Mouse (Mus musculus): Measurements from ENCODE around the gene Rras2.

Gene Rras2

DNA sequence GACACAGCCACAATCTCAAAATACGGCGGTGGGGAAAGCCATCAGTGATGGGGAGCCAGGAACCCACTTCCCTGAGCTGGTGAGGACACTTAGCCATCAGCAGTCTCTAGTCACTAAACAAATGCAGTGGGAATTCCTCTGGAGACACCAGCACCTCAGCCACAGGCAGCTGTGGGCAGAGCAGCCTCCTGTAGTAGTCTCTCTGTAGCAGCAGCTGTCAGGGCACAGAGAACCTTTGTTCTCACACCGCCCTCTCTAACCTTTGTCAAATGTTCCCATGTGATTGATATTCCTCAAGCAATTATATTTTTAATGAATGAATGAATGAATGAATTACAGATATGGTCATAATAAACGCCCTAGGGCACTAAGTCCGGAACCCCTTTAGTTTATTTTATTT is 46.2 kb downstream of the Rras2 start:
- no peak for DNase-seq

DNA sequence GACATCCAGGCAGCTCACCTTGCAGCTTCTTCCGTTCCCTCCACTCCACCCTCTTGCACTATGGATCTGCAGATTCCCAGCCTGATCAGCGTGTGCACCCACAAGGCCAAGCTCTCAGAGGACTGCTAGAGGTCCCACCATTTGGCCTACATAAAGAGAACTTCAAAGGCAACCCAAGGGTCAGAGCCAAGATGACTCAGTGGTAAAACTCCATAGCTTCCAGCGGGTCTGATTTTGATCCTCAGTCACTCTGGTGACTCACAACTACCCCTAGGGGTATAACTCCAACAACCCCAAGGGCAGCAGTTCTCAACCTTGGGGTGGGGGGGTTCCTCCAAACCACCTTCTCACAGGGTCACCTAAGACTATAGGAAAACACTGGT is 47.1 kb downstream of the Rras2 start:
- no peak for DNase-seq

DNA sequence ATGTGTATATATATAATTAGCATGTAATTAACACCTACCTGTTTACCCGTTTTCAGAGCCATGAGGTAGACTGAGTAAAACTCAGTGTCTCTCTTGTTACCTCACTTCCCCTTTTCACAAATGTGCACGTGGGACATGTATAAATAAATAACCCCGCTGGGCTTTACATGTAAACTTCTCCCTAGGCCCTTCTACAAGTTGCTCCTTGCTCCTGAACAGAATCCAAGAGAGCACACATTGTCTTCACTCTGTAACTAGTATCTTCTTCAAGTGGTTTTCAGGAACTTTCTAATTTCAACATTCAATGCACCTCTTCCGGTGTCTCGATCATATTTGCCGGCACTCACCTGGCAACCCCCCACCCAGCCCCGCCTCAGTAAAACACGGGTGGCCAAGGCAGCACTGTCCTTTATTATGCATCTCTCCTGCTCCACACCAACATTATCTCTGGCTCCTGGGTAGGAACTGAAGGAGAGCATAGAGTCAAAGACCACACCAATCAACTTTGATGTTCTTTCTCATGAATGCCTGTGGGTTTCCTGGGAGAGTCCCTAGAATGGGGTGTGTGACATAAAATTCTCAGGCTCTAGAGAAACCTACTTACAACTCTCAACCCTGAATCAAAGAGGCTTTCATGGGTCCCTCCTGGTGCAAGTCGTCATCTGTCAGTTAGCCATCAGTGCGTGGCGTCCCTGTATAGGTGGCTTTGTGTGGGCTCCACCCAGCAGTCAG is 47.7 kb downstream of the Rras2 start:
- DNase-seq, result no peak

GRCm38 (mm10) chr7:114068956-114069533 is 48.5 kb downstream of the Rras2 start:
- DNase-seq, result no peak

- peak; percentile 90 to 91 for DNase-seq
Observed at GRCm38 (mm10) chr7:114066529-114067178, 50.9 kb downstream of the Rras2 start.

DNA sequence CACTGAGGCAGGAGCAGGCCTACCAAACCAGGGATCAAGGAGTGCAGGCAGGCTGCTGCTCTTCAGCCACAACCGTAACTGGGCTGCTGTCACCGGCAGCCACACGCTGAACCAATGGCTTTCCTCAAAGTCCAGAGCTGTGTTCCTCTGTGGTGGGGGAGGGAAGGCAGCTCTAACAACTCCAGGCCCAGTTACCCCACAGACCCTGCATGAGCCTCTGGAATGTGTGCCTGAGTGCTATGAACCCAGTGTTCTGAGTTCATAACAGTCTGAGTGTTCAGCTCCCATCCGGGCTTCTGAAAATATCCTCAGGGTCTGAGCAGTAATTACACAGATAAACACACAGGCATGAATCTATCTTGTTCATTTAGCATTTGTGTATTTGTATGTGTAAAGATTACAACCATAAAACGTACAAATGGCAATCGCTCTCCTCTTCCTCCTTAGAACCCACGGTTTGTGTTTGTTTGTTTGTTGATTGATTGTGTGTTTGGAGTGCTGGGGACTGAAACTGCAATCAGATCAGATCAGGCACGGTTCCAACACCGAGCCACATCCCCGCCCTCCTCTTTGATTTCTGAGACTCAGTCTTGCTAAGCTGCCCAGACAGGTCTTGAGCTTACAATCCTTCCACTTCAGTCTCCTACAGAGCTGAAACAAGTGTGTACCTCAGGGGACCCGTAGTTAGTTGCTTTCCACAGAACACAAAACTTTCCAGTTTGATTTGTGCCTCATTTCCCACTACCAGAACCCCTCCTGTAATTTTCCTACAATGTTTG is 52.0 kb downstream of the Rras2 start:
- DNase-seq, result no peak

DNA sequence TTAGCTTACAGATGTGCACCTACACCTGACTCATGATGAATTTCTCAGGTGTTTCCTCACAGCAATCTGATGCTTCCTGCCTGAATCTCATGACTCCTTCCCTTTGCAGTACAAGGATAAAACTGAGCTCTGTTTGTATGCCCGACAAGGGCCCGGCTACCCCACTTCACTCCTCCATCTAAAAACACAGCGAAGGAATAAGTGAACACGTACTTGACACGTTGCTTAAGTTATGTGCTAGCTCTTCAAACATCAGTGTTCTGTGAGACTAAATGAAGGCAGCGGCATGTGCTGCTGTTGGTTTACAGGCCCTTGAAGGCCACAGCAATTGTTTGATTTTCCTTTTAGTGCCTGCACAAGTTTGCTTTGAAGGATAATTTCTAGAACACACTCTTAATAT is 53.6 kb downstream of the Rras2 start:
- no peak for DNase-seq

GRCm38 (mm10) chr7:114063534-114063933 is 54.0 kb downstream of the Rras2 start:
- DNase-seq, result peak; percentile 47 to 49

DNA sequence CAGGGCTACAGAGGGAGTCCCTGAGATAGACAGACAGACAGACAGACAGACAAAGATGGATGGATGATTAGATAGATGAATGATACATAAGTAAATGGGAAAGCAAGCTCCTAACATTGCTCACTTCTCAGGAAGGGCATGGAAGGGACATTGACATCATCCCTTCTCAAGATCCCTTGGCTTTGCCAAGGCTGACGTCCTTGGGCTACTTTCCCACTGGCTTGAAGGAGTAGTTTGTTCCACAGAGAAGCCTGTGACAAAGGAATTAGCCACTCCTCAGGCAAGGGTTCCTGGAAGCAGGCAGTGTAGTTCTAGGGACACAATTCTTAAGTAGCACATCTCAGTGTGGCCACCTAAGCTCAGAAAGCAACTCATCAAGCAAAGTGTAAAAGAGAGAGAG is 55.1 kb downstream of the Rras2 start:
- no peak for DNase-seq

DNA sequence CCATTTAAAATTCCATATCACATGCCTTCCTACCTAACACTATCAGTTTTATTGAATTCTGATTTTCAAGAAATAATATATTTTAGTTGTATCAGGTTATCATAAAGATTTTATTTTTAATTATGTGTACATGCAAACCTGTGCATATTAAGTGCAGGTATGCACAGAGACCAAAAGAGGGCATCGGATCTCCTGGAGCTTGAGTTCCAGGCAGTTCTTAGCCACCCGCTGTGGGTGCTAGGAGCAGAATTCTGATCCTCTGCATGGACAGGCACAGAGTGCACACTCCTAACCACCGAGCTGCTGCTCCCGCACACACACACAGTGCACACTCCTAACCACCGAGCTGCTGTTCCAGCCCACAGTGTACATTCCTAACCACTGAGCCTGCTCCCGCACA is 57.1 kb downstream of the Rras2 start:
- no peak for DNase-seq

DNA sequence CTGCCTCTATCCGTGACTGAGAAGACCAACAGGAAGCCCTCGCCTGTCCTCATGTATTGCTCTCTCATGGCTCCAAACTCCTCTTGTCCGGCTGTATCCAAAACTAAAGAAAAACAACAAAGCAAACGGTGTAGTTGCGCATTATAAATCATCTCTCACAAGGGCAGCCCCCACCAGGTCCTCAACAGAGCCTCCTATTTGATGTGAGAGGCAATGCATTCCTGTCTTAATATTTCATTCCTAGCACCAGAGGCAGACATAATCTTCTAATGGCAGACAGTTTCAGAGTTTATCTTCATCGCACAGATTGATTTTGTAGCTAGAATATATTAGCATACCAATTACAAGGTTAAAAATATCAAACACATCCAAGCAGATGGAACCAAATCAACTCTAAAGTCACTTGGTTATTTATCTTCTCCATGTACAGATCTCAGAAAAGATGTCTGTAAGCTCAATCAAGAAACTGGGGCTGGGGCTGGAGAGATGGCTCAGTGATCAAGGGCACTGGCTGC is 58.6 kb downstream of the Rras2 start:
- no peak for DNase-seq

GRCm38 (mm10) chr7:114058166-114058565 is 59.4 kb downstream of the Rras2 start:
- no peak for DNase-seq

GRCm38 (mm10) chr7:114053720-114054119 is 63.9 kb downstream of the Rras2 start:
- no peak for DNase-seq

GRCm38 (mm10) chr7:114045814-114046213 is 71.8 kb downstream of the Rras2 start:
- no peak for DNase-seq

DNA sequence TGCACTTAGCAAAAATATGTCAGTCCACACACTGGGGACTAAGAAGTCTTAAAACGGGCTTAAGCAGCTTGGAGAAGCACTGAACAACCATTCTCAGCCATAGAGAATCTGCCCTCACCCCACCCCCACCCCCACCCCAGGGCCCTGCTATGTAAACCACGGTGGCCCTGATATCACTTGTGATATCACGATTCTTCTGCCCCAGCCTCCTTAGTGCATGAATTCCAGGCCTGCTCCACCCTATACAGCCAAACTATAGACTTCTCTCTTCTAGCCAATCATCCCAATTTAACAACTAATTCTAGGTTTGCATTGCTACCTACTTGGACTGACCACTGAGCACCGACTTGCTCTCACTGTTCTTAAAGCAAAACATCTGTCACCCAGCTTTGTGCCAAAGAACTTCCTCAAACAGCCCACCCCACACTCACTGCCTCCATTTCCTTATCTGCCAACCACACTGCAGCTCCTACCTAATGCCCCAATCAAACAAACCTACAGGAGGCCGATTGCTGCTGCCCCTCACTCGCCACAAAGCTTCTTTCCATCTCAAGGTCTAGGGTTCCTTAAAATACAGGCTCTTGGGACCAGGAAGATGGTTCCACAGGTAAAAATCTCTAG is 73.5 kb downstream of the Rras2 start:
- no peak for DNase-seq

DNA sequence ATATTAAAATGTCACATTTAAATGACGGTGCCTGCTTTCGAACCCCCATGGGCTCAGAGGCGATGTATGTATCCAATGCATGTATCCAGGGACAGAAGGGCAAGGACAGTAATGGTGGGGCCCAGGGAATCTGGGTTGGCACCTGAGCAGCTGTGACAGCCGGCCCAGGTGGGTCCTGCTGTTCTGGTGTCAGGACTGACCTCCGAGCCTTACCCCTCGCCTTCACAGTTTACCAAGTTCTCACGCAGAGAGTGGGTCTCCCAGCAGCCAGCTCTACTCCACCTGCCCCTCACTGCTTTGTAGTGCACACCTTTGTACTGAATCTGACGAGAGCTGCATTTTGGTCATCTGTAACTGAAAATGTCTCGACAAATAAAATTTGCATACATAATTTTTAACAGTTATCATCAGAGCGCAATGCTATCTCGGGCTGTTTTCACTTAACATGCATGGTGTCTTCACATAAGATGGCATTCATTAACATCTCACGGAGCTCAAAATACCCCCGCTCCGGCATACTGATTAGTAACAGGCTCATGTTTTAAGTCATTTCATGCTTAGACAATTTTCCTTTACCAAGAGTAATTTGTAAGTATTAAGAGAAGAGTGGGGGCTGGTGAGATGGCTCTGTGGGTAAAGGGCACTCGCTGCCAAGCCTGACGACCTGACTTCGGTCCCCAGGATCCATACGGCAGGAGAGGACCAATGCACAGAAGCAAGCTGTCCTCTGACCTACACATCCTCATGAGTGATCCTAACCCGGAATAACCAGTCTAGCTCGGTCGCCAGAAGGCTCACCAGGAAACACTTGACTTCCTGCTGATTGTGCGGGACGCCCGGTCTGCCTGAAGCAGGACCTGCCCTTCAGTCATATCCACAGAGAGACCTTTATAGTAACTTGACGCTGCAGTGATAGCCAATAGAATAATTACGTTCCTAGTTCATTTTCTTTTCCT is 74.3 kb downstream of the Rras2 start:
- DNase-seq, result peak in 1 of 2 experiments; percentile 31

- DNase-seq, result no peak
Observed at GRCm38 (mm10) chr7:114041349-114041748, 76.2 kb downstream of the Rras2 start.

DNA sequence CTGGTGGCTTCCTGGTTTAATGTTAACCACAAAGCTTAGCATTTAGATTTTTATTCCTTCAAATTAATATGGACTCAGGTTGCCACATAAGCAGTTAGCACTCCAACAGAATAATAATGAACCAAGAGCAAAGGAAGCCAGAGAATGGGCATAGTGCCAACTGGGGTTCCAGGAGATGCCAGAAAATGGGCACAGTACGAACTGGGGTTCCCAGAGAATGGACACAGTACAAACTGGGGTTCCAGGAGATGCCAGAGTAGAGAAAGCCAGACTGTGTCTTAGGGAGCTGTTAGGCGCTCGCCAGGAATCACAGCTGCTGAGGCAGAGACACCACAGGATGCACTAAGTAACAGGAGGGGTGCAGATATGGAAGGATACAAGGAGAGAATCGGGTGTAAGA is 80.3 kb downstream of the Rras2 start:
- peak; percentile 47 to 67 for DNase-seq

DNA sequence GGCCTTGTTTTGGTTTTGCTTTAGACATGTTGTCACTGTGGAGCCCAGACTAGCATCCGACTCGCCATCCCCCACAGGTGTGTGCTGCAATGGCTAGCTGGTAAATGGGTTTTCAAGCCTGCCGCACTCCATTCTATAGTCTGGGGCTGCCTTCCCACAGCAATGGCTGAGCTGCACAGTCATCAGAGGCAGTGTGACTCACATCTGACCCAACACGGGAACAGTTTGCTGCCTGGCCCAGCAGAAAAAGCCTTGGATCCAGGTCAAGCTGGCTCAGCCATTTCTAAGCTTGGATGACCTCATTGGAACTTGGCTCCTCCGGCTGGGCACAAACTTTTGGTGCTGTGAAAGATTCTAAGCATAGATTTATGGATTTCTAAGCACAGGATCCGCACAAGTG is 88.0 kb downstream of the Rras2 start:
- DNase-seq, result peak; percentile 82 to 86

DNA sequence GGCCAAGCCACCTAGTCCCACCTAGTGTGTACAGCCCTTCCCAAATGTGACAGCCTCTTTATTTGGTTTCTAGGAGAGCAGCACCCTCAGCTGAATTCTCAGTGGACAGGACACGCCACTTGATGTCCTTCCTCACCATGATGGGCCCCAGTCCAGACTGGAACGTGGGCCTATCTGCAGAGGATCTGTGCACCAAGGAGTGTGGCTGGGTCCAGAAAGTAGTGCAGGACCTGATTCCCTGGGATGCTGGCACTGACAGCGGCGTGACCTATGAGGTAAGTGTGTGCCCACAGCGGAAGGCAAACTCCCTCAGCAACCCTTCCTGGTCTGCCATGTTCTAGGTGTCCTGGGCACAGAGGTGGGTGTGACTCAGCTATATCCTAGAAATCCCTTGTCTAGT is 88.8 kb downstream of the Rras2 start:
- peak; percentile 40 to 50 for DNase-seq

GRCm38 (mm10) chr7:114027406-114027805 is 90.2 kb downstream of the Rras2 start:
- DNase-seq, result peak; percentile 86 to 89

DNA sequence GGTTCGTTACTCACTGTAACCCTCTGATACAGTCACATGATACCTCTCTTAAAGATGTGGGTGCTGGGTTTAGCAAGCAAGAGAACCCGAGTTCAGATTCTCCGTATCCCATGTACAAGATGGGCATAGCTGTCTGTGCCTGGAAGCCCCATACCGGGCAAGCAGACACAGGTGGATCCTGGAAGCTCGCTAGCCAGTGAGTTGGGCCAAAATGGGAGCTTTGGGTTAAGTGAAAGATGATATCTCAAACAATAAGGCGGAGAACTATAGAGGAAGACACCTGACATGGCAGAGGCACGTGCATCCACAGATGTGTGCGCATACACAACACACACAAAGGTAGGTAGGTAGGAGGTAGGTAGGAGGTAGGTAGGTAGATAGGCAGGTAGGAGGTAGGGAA is 90.7 kb downstream of the Rras2 start:
- peak in 1 of 2 experiments; percentile 48 for DNase-seq

All from cerebellum, postnatal 25 days (tissue).